Mouse (Mus musculus): ENCODE measurements around the gene Zfp553.

Gene Zfp553

DNA sequence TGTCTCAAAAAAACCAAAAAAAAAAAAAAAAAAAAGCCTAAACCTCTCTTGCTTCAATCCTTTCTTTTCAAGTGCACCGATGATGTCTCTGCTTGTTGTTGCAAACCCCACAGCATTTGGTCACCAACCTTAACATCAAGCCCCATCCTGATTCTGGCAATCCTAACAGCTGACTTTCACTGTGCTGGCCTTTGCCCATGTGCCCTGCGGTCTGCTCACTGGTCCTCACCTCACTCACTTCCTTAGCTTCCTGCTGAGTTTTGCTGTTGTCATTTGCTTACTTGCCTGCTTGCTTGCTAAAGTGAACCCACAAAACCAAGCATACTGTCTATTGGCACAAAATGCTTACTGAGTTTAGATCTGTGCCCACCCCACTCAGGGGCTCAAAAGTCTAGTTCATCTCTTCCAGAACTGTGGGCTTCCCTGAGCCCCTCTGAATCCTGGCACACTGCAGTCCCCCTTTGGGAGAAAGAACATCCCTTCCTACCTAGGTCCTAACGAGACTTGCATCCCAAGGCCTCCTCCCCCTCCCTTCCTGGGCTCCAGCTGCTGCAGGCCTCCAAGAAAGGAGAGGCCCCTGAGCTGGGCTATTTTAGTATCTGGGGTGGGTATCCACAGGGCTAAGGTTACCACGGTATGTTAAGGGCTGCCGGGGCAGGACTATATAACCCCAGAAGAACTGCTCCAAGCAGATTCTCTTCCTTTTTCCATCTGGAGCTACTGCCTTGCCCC is 21.7 kb upstream of the Zfp553 start:
- DNase-seq (ENCODE audit: low read depth, low spot score) = no peak

DNA sequence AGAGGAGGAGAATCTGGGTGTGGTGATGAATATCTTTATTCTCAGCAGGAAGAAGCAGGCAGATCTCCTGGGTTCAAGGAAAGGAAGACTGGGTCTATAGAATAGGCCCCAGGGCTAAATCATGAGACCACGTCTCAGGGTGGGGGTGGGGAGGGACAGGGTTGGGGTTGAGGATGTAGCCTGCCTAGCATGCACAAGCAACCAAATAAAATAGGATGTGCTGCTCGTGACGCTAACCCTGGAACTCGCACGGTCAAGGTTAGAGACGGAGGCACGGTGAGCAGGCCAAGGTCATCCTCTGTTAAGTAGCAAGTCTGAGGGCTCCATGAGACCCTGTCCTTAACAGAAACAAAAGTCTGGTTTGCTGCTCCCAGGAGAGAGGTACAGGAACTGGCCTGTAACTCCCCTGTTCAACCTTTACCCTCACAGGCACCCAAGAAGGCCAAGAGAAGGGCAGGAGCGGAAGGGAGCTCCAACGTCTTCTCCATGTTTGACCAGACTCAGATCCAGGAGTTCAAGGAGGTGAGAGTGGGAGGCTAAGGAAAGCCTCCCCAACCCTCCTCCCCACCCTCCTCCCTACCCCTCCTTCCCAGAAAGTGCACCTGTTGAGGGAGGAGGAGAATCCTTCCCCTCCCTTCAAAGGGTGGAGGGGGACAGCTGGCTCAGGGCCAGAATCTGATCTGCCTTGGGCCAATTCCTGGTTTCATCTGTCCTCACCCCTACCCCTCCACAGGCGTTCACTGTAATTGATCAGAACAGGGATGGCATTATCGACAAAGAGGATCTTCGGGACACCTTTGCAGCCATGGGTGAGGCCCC is 20.2 kb upstream of the Zfp553 start:
- DNase-seq (ENCODE audit: low read depth, low spot score) = no peak

DNA sequence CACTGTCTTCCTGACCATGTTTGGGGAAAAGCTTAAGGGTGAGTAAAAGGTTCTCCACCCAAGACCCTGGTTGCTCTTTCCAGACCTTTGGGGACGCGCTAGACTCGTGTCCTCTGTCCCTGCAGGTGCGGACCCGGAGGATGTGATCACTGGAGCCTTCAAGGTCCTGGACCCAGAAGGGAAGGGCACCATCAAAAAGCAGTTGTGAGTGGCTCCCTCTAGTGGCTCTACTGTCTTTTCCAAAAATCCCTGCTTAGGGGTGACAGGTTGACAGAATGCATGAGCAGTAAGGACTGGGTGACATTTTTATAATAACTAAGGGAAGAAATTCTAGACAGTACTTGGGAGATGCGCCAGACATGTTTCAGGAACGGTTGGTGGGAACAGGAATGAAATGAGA is 19.4 kb upstream of the Zfp553 start:
- no peak for DNase-seq (ENCODE audit: low read depth, low spot score)

DNA sequence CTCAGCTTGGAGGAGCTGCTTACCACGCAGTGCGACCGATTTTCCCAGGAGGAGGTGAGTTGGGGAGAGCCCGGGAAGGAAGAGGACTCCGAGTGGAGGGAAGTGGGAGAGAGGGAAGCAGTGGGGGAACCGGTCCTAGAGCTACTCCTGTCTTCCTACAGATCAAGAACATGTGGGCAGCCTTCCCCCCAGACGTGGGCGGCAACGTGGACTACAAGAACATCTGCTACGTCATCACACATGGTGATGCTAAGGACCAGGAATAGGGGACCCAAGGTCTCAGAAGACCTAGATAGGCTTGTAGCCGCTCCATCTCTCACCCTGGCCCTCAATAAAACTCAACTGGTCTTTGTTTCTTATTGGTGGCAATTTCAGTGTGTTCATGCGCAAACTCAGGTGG is 18.9 kb upstream of the Zfp553 start:
- DNase-seq (ENCODE audit: low read depth, low spot score) = no peak

DNA sequence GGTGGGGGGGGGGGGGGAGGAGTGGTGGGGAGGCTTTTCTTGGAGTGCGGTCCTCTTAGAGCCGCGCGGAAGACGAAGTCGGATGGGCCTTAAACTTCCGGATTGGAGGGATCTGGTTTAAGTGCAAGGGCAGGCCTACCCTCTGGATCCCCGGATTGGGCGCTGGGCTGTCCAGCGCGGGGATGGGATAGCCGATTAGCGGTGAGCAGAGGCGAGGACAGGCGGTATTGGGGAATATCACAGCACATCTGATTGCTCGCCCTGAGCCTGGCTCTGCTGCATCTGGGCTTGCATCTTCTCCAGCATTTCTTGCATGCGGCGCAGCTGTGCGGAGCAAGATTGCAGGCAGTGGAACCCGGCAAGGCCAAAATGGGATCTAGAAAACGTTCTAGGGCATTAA is 18.3 kb upstream of the Zfp553 start:
- DNase-seq (ENCODE audit: low read depth, low spot score) = no peak

DNA sequence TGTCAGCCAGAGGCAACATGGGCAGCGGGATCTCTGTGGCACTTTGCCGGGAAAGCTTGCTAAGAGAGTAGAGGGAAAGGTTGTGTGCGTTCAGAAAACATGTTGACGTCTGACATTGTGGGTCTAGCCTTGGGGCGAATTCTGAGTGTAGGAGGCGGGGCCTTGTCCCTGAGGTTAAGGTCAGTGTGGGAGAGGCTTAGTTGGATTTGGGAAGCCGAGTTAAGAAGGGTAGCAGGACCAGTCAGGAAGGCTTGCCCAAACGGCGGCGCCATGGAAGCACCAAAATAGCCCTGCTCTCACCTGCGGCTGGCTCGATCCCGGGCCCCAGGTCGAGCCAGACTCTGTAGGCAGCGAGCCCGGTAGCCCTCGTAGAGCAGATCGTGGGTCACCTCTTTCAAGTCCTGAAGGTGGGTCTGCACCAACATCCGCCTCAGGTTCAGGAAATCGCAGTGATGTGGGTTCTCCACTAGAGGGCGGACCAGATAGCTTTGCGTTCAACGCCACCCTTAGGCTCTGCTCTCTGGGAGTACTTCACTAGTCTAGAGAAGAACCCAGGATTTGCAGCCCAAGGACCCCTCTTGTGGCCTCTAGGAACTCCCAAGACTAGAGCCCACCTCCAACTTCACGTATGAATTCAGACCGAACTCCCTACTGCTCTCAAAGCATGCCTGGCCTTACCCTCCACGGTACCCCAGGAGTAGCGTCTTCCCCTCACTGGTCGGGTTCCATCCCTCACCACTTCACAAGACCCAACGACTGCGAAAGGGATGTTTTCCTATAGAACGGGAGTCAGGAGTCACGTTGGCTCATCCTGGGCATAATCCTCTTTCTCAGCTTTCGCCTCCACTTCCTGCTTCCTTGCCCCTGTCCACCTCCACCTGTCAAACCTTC is 17.6 kb upstream of the Zfp553 start:
- no peak for DNase-seq (ENCODE audit: low read depth, low spot score)

DNA sequence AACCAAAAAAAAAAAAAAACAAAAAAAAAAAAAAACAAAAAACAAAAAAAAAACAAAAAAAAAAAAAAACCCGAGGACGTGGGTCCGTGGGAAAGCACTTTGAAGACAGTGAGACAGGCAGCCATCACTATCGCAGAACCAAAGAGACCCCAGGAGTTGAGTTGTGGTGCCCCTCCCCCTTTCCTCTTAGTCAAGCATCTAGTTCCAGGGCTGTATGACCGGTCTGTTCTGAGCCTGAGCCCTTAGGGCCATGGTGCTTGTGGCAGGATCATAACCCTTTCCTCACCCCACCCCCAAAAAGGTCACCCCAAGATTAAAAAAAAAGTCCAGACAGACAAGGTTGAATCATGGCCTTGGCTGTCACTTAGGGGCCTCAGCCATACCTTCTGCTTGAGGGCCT is 16.6 kb upstream of the Zfp553 start:
- DNase-seq (ENCODE audit: low read depth, low spot score) = no peak

DNA sequence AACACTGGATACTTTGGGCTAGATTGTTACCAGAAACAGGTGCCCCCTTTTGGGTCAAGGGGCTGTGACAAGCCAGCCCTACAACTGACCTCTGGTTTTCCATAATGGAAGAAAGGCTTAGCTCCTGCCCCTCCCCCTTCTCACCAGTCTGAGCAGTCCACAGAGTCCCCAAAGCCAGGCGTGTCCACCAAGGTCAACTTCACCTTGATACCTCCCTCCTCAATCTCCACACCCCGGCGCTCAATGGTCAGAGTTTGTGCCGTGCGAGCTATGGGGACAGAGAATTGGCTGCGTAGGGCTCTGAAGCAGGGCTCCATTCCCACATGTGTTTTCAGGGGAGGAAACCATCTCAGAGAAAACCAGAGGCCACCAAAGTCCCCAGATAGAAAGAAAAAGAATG is 15.4 kb upstream of the Zfp553 start:
- no peak for DNase-seq (ENCODE audit: low read depth, low spot score)

DNA sequence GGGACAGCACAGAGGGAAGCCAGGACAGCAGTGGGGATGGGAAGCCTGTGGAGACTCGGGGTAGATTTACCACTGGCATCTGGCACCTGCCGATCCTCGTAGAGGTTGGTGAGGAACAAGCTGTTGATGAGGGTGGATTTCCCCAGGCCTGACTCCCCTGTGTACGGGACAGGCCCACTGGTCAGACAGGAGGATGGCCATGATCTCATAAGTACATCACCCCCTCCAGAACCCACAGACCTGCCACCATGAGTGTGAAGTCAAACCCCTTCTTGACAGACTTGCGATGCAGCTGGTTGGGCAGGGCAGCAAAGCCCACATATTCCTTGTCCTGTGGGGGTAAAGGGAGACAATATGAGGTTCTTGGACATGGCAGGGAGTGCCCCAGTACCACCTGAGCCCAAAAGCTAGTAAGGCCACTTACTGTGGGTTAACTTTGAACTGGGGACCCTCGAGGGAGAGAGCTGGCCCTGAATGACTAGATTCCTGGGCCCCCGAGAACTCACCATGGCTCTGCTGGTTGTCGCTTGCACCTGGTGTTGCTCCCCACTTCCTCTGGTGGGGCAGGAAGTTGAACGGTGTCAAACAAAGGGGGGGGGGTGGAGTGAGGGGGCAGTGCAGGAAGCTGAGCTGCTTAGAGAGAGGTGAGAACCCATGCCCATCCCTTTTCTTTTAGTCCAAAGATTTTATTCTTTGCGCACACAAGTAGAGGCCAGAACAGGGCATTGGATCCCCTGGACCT is 14.8 kb upstream of the Zfp553 start:
- no peak for DNase-seq (ENCODE audit: low read depth, low spot score)

DNA sequence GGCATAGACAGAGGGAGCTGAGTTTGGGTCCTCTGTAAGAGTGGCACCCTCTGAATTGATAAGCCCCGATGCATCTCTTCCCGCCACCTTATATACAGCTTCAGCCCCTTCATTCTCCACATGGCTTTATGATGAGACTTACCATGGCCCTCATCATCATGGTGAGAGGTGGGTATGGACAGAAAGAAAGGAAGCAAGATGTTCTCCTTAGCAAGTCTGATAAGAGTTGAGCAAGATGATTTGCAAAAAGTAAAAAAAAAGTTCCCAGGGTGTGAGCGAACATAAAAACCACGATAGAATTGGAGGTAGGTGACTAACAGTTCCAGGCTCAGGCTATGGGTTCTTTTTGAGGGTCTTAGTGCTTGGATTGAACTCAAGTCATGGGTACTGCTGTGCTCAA is 14.2 kb upstream of the Zfp553 start:
- DNase-seq (ENCODE audit: low read depth, low spot score) = no peak

DNA sequence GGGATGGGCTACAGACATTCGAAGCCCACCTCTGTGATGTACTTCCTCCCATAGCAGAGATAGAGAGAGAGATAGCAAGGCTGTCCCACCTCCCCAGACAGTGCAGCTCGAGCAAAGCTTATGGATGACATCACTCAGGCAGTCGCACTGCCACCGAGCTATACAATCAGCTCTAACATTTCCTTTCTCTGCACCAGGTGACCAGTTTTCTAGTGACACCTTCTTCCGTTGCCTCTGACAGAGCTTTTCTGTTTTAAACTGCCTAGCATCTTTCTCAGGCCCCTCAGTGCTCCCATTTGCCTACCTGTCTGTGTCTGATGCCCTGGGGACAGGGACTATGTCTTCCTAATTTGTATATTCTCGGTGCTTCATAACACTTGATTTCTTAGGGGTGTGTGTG is 12.4 kb upstream of the Zfp553 start:
- DNase-seq (ENCODE audit: low read depth, low spot score) = no peak

DNA sequence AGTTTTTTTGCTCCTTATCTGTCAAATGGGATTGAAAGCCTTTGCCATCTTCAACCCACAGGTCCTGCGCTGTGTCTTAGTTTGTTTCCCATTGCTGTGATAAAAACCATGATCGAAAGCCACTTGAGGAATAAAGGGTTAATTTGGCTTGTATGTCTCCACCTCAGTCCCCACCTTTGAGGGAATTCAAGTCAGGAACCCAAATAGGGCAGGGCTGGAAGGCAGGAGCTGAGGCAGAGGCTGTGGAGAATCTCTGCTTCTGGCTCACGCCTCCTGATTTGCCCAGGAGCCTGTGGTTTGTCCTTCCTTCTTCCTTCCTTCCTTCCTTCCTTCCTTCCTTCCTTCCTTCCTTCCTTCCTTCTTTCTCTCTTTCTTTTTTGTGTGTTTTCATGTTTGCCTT is 9.8 kb upstream of the Zfp553 start:
- no peak for DNase-seq (ENCODE audit: low read depth, low spot score)

DNA sequence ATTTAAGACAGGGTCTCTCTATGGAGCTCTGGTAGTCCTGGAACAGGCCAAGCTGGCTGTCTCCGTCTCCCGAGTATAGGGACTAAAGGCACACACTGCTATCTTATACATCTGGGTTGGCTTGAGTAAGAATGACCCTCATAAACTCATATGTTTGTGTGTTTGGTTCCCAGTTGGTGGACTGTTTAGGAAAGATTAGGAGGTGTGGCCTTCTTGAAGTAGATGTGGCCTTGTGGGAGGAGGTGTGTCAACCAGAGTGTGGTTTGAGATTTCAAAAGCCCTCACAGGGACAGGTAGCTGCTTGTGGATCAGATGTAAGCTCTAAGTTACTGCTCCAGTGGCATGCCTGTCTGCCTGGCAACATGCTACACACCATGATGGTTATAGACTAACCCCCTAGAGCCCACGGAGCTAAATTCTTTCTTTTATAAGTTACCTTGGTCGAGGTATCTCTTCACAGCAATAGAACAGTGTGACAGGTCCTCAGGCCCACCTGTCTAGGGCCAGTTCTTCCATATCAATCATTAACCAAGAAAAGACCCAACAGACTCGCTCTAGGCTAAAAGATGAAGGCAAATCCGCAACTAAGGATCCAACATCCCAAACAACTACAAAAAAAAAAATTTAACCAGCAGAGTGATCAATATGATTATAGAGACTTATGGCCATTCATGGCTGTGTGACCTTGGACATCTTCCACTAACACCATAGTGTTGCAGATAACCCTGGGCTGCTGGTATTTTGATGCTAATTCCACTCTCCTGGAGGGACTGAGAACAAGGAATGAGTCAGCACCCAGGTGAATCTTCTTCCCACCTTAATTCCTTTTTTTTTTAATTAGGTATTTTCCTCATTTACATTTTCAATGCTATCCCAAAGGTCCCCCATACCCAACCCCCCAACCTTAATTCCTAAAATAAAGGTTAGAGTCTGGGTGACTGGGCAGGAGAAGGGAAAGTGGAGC is 9.1 kb upstream of the Zfp553 start:
- DNase-seq (ENCODE audit: low read depth, low spot score) = no peak

DNA sequence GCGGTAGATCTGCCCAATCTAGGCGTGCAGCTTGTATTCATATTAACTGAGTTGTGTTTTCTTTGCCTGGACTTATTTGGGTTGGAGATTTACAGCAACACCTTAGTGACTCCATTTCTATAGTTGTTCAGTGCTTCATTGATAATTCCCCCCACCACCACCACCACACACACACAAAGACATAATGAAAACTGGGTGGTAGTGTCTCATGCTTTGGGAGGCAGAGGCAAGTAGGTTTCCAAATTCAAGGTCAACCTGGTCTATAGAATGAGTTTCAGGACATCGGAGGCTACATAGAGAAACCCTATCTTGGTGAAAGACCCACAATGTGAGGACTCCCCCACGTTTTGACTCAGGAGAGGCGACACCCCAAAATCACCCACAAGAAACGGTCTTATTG is 8.2 kb upstream of the Zfp553 start:
- DNase-seq (ENCODE audit: low read depth, low spot score) = no peak

DNA sequence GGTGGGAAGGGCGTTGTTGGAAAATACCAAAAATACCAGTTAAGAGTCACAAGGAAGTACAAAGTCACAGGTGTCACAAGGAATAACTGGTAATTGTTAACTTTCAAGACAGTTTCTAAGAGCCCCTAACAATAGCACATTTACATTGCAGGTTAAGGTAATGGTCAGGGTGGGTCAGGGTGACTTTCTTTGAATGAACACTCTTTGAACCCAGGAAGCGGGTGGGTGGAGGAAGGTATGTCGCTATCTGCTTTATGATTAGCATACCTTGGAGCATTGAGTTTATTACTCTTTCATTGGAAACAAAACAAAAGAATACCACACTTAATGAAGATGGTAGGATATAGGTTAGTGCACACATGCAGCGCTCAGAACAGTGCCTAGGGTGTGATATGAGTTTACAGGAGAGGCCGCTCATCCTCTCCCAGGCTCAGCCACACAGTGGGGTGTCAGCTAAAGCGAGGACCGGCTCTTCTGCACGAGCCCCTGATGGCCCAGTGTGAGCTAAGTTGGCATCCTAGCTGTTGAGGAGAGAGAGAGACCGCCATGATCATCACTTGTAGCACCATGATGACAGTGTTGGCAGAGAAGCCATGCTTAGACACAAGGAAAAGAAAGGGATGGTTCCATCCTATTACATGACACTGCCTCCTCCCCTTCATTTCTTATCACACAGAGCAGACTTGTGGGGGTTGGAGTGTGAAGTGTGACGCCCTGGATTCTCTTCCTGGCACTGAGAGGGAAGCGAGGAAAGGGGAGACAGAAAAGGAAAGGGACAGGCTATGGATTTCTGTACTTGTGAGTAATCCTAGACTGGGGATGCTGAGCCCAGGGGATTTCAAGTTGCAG is 7.5 kb upstream of the Zfp553 start:
- DNase-seq (ENCODE audit: low read depth, low spot score) = peak; percentile 33

DNA sequence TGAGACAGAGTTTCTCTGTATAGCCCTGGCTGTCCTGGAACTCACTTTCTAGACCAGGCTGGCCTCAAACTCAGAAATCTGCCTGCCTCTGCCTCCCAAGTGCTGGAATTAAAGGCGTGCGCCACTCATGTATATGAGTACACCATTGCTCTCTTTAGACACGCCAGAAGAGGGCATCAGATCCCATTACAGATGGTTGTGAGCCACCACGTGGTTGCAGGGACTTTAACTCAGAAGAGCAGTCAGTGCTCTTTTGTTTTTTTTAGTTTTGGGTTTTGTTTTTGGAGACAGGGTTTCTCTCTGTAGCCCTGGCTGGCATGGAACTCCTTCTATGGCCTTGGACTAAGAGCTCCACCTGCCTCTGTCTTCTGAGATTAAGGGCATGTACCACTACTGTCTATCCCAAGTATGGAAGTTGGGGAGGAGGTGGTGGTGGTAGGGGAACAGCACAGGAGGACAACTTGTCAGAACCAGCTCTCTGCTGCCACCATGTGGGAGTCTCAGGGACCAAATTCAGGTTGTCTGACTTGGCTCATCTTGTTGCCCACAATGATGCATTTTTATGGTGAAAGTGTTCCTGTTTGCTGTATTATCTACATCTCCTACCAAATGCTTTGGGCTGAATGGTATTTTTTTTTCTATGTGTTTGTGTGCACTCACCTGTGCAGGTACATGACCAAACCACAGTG is 4.1 kb upstream of the Zfp553 start:
- peak; percentile 64 for DNase-seq (ENCODE audit: low read depth, low spot score)

DNA sequence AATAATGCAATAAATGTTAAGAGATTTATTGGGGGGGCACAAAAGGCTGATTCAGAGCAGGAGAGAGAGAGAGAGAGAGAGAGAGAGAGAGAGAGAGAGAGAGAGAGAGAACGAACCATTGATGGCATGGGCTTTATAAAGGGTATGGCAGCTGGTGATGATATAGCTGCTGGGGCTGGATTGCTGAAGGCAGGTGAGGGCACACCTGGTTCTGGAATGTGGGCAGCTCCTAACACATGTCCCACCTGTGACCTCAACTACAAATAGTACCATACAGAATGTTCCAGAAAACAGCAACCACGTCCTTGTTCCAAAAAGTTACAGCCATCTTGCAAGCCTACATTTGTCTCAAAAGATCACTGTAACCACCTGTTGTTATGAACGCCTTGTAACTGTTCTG is 1.5 kb upstream of the Zfp553 start:
- DNase-seq (ENCODE audit: low read depth, low spot score) = no peak

DNA sequence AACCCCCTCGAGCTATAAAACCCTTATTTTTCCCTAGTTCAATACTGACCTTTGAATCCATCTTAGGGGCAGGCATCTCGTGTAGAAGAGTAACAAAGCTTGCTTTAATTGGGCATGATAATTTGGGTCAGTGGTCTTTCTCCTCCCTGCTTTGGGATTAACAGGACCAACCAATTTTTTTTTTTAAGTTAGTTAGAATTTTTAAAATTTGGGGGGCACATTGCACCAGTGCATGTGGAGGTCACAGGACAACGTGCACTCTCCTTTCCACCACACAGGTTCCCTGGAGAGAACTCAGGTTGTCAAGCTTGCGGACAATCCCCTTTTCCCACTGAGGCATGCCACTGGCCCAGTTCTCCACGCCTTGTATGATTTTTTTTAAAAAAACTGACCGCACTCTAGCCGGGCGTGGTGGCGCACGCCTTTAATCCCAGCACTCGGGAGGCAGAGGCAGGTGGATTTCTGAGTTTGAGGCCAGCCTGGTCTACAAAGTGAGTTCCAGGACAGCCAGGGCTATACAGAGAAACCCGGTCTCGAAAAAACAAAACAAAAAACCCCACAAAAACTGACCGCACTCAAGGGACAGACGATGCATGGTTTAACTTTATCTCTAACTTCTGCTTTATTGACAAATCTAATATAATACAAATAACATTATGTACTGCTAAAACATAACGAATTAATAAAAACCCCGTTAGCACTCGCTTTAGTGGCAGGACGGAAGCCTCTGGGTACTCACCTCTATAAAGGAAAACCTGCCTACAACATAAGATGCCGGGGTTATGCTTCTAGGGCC is 837 bp upstream of the Zfp553 start:
- no peak for DNase-seq (ENCODE audit: low read depth, low spot score)

All from telencephalon, adult 2 months (tissue).